Mouse (Mus musculus) thymus, adult 18-20 months (tissue): ENCODE data around the gene Zbed6.

Experiments
- DNase-seq, 2 experiments: peaks; one replicate each; pipeline ENCODE4 v3.0.0; 2022; ENCODE audit warnings: mixed read lengths in 2 of 2

The Zbed6 gene

DNA sequence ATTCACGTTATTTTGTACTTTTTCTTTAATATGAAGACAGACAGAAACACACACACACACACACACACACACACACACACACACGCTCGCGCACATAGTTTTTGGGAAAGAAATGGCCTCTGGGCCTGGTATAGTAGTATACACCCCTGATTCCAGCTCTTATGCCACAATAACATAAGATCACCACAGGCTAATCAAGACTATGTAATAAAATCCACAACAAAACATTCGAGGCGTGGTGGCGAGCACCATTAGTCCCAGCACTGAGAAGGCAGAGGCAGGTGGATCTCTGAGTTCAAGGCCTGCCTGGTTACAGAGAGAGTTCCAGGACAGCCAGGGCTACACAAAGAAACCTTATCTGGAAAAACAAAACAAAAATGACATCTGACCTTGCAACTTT is 2.3 kb upstream of the Zbed6 start:
- no peak for DNase-seq

DNA sequence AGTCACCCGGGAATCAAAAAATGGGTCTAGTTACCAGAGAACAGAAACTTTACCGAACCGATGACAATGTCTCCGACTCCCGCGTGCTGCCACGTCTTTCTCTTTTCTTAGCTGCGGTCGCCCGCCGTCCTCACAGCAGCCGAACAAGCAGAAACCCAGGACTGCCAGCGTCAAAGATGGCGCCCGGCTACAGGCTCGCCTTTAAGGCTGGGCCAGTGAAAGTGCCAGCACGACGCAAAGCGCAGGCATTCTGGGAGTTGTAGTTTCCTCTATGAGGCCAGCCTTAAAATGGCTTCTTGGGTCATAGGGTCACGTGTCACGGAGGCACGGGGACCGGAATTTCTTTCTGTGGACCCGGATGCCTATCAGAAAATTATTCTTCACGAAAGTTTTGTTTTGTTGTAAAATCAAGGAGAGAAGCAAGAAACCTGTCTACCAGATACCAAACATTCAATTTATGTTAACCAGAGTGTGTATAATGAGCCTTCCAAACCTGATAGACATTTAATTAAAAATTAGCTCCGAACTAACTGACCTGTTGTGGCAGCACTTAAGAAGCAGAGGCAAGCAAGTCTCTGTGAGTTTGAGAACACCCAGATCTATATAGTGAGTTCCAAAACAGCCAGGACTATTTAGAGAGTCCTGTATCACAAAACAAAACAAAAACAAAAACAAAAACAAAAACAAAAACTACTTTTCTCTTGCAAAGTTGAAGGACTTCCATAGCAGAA is 683 bp upstream of the Zbed6 start, which contains the start of gene Gm38394:
Gene Gm38394, minus strand, starts transcription at position 116 of the 731 bp plus-strand sequence.
- DNase-seq, result peak; percentile 85 to 91

DNA sequence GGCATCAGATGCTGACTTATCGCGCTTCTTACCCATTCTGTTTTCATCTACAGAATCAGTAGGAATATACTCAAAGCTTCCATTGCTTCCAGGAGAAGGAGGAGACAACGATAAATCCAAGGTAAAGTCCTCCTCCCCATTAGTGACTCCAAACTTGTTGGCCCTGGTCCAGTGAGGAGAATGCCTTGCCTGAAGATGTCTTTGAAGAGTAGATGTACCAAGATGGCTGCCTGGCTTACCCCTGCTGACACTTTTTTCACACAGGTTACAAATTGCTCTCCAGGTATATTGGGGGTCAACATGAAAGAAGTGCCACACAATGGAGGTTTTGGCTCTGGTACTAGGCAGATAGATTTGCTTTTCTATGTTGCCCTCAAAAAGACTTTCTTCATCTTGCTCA is 1.8 kb downstream of the Zbed6 start:
- DNase-seq, result no peak

DNA sequence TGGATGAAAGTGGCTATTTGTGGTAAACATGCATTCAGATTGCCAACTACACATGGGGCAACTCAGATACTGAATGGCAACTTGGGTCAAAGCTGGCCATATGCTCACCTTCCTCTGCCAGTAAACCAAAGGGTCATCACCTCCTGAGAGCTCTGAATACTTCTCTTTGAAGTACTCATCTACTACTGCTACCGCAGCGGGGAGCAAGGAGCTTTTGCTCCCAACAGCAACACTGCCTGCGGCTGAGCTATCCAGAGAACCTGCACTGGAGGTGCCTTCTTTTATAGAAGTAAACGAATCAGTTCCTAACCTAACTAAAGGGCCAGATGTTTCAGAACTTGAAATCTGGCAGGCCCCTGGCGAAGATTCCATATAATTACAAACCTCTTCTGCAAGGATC is 3.9 kb downstream of the Zbed6 start:
- DNase-seq, result no peak

DNA sequence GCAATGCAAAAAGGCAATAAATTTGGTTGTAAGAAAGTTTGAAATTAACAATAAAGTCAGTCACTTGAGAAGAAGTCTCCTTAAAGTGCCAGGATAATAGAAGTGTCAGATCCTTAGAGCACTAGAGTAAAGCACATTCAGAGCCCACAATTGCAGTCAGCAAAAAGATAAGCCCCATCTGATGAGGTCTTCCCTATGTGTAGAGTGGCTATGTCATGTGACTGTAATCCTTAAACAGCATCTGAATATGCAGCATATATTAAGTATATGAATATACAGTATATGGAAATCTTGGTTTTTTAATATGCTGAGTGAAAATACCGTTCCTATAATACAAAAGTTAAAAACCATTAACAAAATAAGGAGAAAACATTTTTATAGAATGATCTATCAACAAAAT is 7.7 kb downstream of the Zbed6 start:
- DNase-seq, result no peak

DNA sequence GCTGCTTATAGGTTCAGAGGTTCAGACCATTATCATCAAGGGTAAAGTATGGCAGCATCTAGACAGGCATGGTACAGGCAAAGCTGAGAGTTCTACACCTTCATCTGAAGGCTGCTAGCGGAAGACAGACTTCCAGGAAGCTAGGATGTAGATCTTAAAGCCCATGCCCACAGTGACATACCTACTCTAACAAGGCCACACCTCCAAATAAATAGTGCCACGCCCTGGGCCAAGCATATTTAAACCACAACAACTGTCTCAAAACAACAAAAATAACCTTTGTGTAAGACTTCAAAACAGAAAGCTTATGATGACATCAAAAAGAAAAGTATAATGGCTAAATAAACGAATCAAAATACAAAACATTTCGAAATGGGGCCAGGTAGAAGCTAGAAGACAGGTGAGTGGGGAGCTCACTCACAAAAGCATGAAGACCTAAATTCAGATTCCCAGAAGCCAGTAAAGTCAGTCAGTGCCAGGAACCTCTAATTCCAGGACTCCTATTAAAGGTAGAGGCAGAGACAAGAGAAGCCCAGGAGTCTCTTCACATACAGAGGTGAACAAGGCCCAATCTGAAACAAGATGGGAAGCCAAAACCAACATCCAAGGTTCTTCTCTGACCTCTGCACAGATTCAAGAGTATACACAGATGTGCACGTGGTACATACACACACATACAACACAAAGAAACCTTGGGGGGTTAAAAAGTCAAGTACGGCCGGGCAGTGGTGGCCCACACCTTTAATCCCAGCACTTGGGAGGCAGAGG is 10.2 kb downstream of the Zbed6 start:
- DNase-seq, result no peak

DNA sequence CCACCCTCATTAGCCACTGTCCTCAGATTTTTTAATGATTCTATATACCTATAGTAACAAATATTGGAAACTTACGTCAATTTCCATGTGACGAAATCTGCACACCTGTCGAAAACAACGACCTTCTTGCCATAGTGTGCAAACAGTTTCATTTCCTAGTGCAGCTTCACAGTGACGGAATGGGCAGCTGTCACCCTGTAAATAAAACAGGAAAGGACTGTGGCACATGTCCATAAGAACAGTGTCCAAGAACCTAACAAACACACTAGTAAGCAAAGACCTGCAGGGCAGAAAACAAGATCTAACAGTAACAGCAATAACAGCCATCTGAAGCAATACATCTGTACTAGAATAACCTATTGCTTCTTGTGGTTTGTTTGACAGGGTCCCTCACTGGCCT is 15.0 kb downstream of the Zbed6 start:
- DNase-seq, result no peak

DNA sequence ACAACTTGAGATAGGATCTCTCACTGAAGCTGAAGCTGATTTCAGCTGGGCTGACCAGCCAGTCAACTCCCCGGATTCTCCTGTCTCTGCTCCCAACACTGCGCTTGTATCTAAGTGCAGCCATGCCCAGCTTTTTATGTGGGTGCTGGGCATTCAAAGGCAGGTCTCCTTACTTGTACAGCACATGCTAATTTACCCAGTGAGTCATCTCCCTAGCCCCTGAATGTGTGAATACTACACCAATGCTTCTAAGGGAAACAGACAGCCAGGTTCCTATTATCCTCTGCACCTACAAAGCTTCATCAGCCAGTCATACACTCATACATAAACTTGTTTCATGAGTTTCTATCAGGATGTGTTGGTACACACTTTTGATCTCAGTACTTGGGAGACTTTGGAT is 19.5 kb downstream of the Zbed6 start:
- DNase-seq, result no peak

DNA sequence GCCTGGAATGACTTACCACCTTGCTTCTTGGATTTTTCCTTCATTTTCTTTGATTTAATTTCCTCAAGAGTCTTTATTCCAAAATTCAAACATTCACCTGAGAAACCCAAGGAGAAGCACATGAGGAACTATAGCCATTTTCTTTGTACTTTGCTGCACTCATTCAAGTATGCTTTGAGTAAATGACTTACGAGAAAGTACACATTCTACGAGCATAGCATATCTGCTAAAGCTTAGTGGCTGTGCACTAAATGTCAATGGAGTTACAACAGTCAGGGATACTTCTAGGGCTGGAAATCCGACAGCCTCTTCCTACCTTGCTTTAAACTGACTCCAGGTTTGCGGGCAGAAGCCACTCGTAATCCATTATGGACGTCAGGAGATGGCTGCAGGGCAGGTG is 22.2 kb downstream of the Zbed6 start:
- DNase-seq, result no peak

DNA sequence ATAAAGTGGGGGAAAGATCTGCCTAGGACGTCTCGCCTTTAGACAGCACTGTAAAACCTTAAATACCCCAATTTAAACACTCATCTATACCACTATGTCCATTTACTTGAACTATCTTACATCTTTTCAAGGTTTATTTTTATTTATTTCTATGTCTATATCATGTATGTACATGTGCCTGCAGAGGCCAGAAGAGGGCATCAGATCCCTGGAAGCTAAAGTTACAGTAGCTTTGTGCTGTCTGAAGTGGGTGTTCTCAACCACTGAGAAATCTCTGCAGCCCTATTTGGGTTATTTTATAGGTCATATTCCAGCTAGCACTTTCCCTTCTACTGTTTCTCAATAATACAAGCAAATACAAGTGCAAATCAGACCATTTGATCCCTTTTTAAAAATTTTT is 28.5 kb downstream of the Zbed6 start:
- DNase-seq, result no peak

DNA sequence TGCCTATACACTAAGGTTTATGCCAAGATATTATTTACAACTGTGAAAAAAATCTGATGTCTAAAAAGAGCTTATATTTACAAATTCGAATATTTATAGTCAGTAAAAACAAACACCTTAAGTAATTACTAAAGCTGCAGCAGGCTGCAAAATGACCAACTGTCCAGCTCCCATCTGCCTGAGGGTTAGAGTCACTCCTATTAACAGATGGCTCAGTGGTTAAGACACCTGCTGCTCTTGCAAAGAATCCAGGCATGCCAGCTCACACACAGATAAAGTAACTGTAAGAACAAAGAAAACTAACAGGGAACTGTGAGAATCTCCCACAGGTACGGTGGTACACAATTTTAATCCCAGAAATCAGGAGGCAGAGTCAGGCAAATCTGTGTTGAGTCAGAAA is 35.6 kb downstream of the Zbed6 start:
- no peak for DNase-seq

DNA sequence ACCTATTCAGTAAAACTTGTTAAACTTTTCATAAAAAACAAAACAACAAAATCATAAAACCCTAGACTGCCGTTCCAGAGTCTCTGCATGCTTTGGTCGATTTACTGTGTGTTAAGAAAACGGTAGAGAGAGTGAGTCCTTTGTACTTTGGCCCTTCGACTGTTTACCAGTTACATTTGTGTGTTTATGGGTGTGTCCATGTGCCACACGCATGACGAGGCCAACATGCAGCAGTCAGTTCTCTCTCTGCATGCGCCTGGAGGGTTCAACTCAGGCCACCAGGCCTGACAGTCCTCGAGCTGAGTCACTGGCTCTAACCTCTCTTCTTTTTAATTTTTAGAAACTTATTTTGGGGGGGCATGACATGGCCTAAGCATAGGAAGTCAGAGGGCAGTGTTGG is 42.4 kb downstream of the Zbed6 start:
- DNase-seq, result no peak

DNA sequence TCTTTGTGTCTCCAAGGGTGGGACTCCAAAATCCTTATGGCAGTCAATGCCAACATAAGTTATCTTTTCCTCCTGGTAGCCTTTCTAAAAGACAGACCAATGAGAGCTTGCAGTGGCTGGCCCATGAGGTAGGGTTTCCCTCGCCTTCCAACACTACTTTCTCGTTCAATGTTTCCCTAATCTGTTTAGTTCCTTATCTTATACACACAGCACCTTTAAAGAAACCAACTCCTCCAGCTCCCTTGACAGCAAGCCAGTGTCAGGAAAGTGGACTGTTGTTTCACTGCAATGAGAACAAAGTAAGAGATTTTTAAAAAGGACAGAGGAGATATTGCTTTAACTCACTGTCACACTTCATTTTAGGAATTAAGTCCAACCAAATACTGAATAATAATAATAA is 42.8 kb downstream of the Zbed6 start:
- DNase-seq, result no peak

DNA sequence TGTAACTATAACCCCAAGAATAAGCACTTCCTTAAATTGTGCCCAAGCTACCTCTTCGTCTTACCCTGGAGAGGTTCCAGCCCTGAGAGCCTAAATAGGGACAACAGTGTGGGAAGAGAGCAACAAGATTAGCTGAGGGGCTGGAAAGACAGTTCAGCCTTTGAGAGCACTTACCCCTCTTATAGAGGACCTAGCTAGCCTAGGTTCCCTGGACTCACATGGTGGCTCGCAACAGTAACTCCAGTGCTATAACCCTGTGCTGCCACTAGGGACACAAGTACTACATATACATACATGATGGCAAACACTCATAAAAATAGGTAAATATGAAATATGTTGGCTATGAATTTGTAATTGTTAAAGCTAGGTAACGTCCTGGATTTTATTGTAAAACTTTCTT is 46.9 kb downstream of the Zbed6 start:
- DNase-seq, result no peak

DNA sequence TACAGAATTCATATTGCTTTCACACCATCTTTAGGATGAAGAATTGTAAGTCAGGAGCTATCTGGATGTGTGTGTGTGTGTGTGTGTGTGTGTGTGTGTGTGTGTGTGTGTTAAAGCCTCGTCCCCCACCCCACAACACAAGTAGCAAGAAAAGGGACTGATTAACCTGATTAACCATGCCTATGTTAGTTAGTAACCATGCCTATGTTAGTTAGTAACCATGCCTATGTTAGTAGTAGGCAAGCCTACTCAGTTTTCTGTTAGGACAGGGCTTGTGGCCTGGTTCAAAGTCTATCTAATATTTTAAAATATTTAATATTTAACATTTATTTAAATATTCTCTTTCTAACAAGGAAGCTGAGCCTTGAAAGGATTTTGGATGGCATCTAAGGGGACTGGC is 49.2 kb downstream of the Zbed6 start:
- DNase-seq, result no peak

DNA sequence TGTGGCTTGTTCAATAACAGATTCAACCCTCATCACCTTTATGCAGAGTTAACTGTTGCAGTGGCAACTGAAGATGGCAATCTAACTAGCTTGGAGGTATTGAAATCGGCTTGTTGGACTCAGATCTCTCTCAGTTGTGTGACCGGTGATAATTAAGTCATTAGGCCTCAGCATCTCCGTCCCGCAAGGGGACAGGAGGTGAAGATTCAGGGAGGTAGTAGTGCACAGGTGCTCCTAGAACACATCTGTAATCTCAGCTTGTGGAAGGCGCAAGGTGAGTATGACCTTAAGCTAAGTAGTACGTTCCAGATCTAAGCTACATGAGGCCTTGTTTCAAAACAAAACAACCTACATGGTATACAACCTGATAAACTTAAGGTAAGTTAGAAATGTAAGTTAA is 50.1 kb downstream of the Zbed6 start:
- no peak for DNase-seq

DNA sequence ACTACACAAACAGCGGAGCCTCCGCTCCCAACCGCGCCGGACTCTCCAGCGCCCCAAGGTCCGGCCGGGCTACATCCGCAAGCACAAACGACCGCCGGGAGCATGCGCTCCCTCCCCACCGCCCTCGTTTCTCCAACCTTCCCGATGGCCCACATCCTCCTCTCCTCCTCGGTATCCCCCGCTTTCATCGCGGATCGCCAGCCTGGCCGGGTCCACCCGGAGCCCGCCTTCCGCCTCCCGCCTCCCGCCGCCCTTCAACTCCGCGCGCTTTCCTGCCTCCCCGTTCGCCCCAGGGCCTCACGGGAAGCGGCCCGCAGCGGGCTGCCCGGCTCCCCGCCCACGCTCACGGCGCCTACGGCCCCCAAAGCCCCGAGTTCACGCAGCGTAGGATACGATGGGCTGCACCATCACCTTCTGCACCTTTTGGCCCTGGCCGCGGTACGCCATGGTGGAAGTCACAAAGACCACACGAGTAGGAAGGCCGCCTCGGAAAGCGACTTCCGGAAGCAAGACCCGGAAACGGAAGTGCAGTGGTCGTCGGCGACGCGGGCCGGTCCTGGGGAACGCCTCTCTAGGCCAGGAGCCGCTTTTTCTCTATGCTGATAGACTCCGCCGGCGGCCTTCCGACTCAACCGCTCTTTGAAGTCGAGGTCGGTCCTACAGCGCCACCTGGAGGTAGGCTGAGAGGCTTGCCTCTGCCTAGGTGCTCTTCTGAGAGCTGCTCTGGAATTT is 50.7 kb downstream of the Zbed6 start, which contains the start of gene Snrpe:
Gene Snrpe, minus strand, starts transcription at position 521 of the 732 bp plus-strand sequence.
- DNase-seq, result peak; percentile 92
